Mouse (Mus musculus) hindbrain, embryonic 16.5 days (tissue): ENCODE measurements at regions not wholly inside any gene's neighbourhood (a gene's known extent, or its start where the extent isn't known, plus 50 kb on each side); places are given as distances from the start of the nearest gene placed in this dataset.

ENCODE experiments used
- ATAC-seq: fragments of 200-750 bp; cut with Nextera tagmentation; 2 replicates; pipeline ENCODE4 v1.8.0; 2017; ENCODE audit warnings: moderate TSS enrichment, moderate library complexity
- H3K27ac ChIP-seq: fragments of 300-500 bp; sonication (generic); 2 replicates; pipeline ENCODE4 v1.5.1; 2014; ENCODE audit warnings: low read depth, mild to moderate bottlenecking, control low read depth, low read length, moderate library complexity
- H3K27me3 ChIP-seq: fragments of 300-500 bp; sonication (generic); replicated peaks from 2 replicates; pipeline ENCODE4 v1.6.1; 2014; ENCODE audit warnings: low read length; ENCODE audit not compliant: control insufficient read depth, insufficient read depth
- H3K36me3 ChIP-seq: fragments of 300-500 bp; sonication (generic); 2 replicates; pipeline ENCODE4 v1.6.1; 2014; ENCODE audit warnings: mild to moderate bottlenecking, low read length, moderate library complexity, mixed read lengths; ENCODE audit not compliant: control insufficient read depth, insufficient read depth
- H3K4me1 ChIP-seq: fragments of 300-500 bp; sonication (generic); 2 replicates; pipeline ENCODE4 v1.6.1; 2014; ENCODE audit warnings: low read depth, low read length; ENCODE audit not compliant: control insufficient read depth, insufficient read depth
- H3K4me2 ChIP-seq: fragments of 300-500 bp; sonication (generic); 2 replicates; pipeline ENCODE4 v1.6.1; 2014; ENCODE audit warnings: mild to moderate bottlenecking, low read length, control low read depth, moderate library complexity
- H3K4me3 ChIP-seq: fragments of 300-500 bp; sonication (generic); 2 replicates; pipeline ENCODE4 v1.5.1; 2014; ENCODE audit warnings: mild to moderate bottlenecking, low read length, control low read depth, moderate library complexity
- H3K9ac ChIP-seq: fragments of 300-500 bp; sonication (generic); 2 replicates; pipeline ENCODE4 v1.6.1; 2014; ENCODE audit warnings: low read depth, mild to moderate bottlenecking, control low read depth, low read length, moderate library complexity
- H3K9me3 ChIP-seq: fragments of 300-500 bp; sonication (generic); 2 replicates; pipeline ENCODE4 v1.6.1; 2014; ENCODE audit warnings: mild to moderate bottlenecking, low read length, moderate library complexity; ENCODE audit not compliant: control insufficient read depth
- WGBS: fragments of 180-500 bp; shearing (Covaris S2); extraction: QIAGEN DNeasy Blood & Tissue Kit; methylation state at CpG from one replicate; pipeline ENCODE4 v1.1.7; 2014; 5-methylcytosine and 5-hydroxymethylcytosine counted together

- H3K4me2 ChIP-seq: no peak overlapping the region
- H3K27me3 ChIP-seq: no peaks in the 10 kb centered on the region
- H3K9me3 ChIP-seq: no peaks in the 10 kb centered on the region
- no peaks in the 10 kb centered on the region for H3K36me3 ChIP-seq
- 42% methylated on average over 2 of the region's 2 CpGs for WGBS
- peak; percentile 58; the same call in 1 of the 2 replicates for ATAC-seq
- H3K27ac ChIP-seq: no peak overlapping the region
- no peak overlapping the region for H3K4me3 ChIP-seq
- H3K4me1 ChIP-seq: peaks cover 7% of the 10 kb centered on the region
- H3K9ac ChIP-seq: no peak overlapping the region
These were observed 76.5 kb upstream of the Col13a1 start for GRCm38 (mm10) chr10:62055408-62055807.

- Histone ChIP-seq H3K27me3 (no peaks in the 10 kb centered on the region), H3K4me1 (no peaks in the 10 kb centered on the region), H3K9me3 (no peaks in the 10 kb centered on the region), H3K4me2 (no peak overlapping the region), H3K4me3 (no peak overlapping the region), H3K36me3 (no peaks in the 10 kb centered on the region), H3K27ac (no peak overlapping the region), H3K9ac (no peak overlapping the region)
- ATAC-seq: no peak
- 34% methylated on average over 3 of the region's 3 CpGs for WGBS
These were observed 70.9 kb upstream of the Col13a1 start for GRCm38 (mm10) chr10:62049782-62050192.

- Histone ChIP-seq H3K27ac (no peak overlapping the region), H3K9ac (no peak overlapping the region), H3K4me2 (no peak overlapping the region), H3K4me3 (no peak overlapping the region), H3K4me1 (no peaks in the 10 kb centered on the region), H3K27me3 (no peaks in the 10 kb centered on the region), H3K36me3 (no peaks in the 10 kb centered on the region), H3K9me3 (no peaks in the 10 kb centered on the region; the same call in 1 of the 2 replicates)
- no peak for ATAC-seq
- WGBS: 71% methylated on average over 3 of the region's 3 CpGs
These were observed 65.5 kb upstream of the Col13a1 start for GRCm38 (mm10) chr10:62044408-62044807.

GRCm38 (mm10) chr10:62039915-62040314 is 61.0 kb upstream of the Col13a1 start:
- Histone ChIP-seq H3K27me3 (no peaks in the 10 kb centered on the region), H3K9me3 (no peaks in the 10 kb centered on the region; the same call in 1 of the 2 replicates), H3K4me3 (no peak overlapping the region), H3K4me2 (no peak overlapping the region), H3K27ac (no peak overlapping the region), H3K4me1 (no peaks in the 10 kb centered on the region), H3K9ac (no peak overlapping the region), H3K36me3 (no peaks in the 10 kb centered on the region)
- no peak for ATAC-seq
- 91% methylated on average over 8 of the region's 8 CpGs for WGBS

GRCm38 (mm10) chr10:62038656-62039055 is 59.7 kb upstream of the Col13a1 start:
- Histone ChIP-seq H3K4me3 (no peak overlapping the region), H3K4me2 (no peak overlapping the region), H3K27ac (no peak overlapping the region), H3K27me3 (no peaks in the 10 kb centered on the region), H3K4me1 (no peaks in the 10 kb centered on the region), H3K9ac (no peak overlapping the region), H3K9me3 (no peaks in the 10 kb centered on the region; the same call in 1 of the 2 replicates), H3K36me3 (no peaks in the 10 kb centered on the region)
- no peak for ATAC-seq
- 78% methylated on average over 1 of the region's 1 CpGs for whole genome bisulfite sequencing

- Histone ChIP-seq H3K9me3 (no peaks in the 10 kb centered on the region; the same call in 1 of the 2 replicates), H3K9ac (no peak overlapping the region), H3K4me1 (no peaks in the 10 kb centered on the region), H3K4me2 (no peak overlapping the region), H3K4me3 (no peak overlapping the region), H3K27ac (no peak overlapping the region), H3K27me3 (no peaks in the 10 kb centered on the region), H3K36me3 (no peaks in the 10 kb centered on the region)
- ATAC-seq: no peak
- 72% methylated on average over 9 of the region's 9 CpGs for WGBS
These were observed 58.7 kb upstream of the Col13a1 start for GRCm38 (mm10) chr10:62037402-62038199.

GRCm38 (mm10) chr10:62036815-62037214 is 57.9 kb upstream of the Col13a1 start:
- WGBS: 45% methylated on average over 1 of the region's 1 CpGs
- no peaks in the 10 kb centered on the region for H3K27me3 ChIP-seq
- no peaks in the 10 kb centered on the region for H3K36me3 ChIP-seq
- no peak overlapping the region for H3K27ac ChIP-seq
- H3K4me3 ChIP-seq: no peak overlapping the region
- no peak for ATAC-seq
- no peak overlapping the region for H3K4me2 ChIP-seq
- H3K9ac ChIP-seq: no peak overlapping the region
- H3K9me3 ChIP-seq: no peaks in the 10 kb centered on the region; the same call in 1 of the 2 replicates
- no peaks in the 10 kb centered on the region for H3K4me1 ChIP-seq

GRCm38 (mm10) chr10:62034291-62034690 is 55.4 kb upstream of the Col13a1 start:
- H3K27ac ChIP-seq: no peak overlapping the region
- no peak overlapping the region for H3K9ac ChIP-seq
- no peaks in the 10 kb centered on the region for H3K36me3 ChIP-seq
- H3K4me1 ChIP-seq: no peaks in the 10 kb centered on the region
- no peak for ATAC-seq
- no peaks in the 10 kb centered on the region for H3K27me3 ChIP-seq
- H3K4me3 ChIP-seq: no peak overlapping the region
- H3K4me2 ChIP-seq: no peak overlapping the region
- 76% methylated on average over 6 of the region's 6 CpGs for WGBS
- no peaks in the 10 kb centered on the region for H3K9me3 ChIP-seq

GRCm38 (mm10) chr10:62033748-62034147 is 54.8 kb upstream of the Col13a1 start:
- Histone ChIP-seq H3K27ac (no peak overlapping the region), H3K4me2 (no peak overlapping the region), H3K36me3 (no peaks in the 10 kb centered on the region), H3K4me3 (no peak overlapping the region), H3K27me3 (no peaks in the 10 kb centered on the region), H3K4me1 (no peaks in the 10 kb centered on the region), H3K9me3 (no peaks in the 10 kb centered on the region), H3K9ac (no peak overlapping the region)
- WGBS: 88% methylated on average over 5 of the region's 5 CpGs
- no peak for ATAC-seq
